Mouse (Mus musculus) heart, adult 2 months (tissue): ENCODE data around the gene Rora. TPM values are rescaled to one million over a fixed set of nuclear protein-coding genes. Genes with fewer than 3 reads are reported as not detected.

Experiments
- DNase-seq, 2 experiments: peaks; one replicate each; pipeline ENCODE4 v3.0.0; 2021
- H3K27ac ChIP-seq: fragments of 200-600 bp; 2 replicates; pipeline ENCODE4 v1.8.1; 2022
- H3K27me3 ChIP-seq: fragments of 200-500 bp; 2 replicates; pipeline ENCODE4 v1.6.1; 2012; ENCODE audit warnings: mild to moderate bottlenecking, low read length, inconsistent platforms, mixed read lengths; ENCODE audit not compliant: control insufficient read depth, insufficient read depth
- H3K36me3 ChIP-seq: fragments of 200-500 bp; 2 replicates; pipeline ENCODE4 v1.6.1; 2012; ENCODE audit warnings: low read length, inconsistent platforms; ENCODE audit not compliant: control insufficient read depth, insufficient read depth
- H3K4me1 ChIP-seq: fragments of 200-500 bp; 2 replicates; pipeline ENCODE4 v1.6.1; 2011; ENCODE audit warnings: low read length; ENCODE audit not compliant: control insufficient read depth, insufficient read depth
- H3K4me3 ChIP-seq: fragments of 200-600 bp; 2 replicates; pipeline ENCODE4 v1.8.1; 2022
- H3K79me2 ChIP-seq: fragments of 200-500 bp; replicated peaks from 2 replicates; pipeline ENCODE4 v1.6.1; 2012; ENCODE audit warnings: mild to moderate bottlenecking, inconsistent platforms, low read length, moderate library complexity, mixed read lengths; ENCODE audit not compliant: control insufficient read depth, insufficient read depth
- H3K9ac ChIP-seq: fragments of 200-500 bp; 2 replicates; pipeline ENCODE4 v1.6.1; 2012; ENCODE audit warnings: low read depth, mild to moderate bottlenecking, control low read depth, inconsistent platforms, low read length, mixed read lengths
- CTCF ChIP-seq: fragments of 200-600 bp; IDR thresholded peaks from 2 replicates; pipeline ENCODE4 v1.8.1; 2022; ENCODE audit warnings: antibody characterized with exemption, mild to moderate bottlenecking, moderate library complexity
- EP300 ChIP-seq: fragments of 200-500 bp; IDR thresholded peaks from 2 replicates; pipeline ENCODE4 v1.6.1; 2011; ENCODE audit warnings: low read depth, low read length, control low read depth; ENCODE audit not compliant: insufficient read depth
- POLR2A ChIP-seq: fragments of 200-500 bp; IDR thresholded peaks from 2 replicates; pipeline ENCODE4 v1.6.1; 2011; ENCODE audit warnings: mild to moderate bottlenecking, low read depth, low read length, control low read depth; ENCODE audit not compliant: insufficient read depth
- WGBS: fragments of 180-500 bp; shearing (Covaris S2); methylation state at CpG from one replicate; pipeline ENCODE4 v1.1.7; 2018; 5-methylcytosine and 5-hydroxymethylcytosine counted together
- intact Hi-C: fragments of 180-260 bp; cut with DNase I; formaldehyde crosslinking; loops from one replicate; pipeline ENCODE4 v1.15.1; 2025
- long read RNA-seq: library from polyadenylated mRNA; stranded (forward); transcript quantifications from one replicate; pipeline ENCODE4 v2.0.0, GENCODE M21; 2021
- polyA plus RNA-seq: library from polyadenylated mRNA; depleted of rRNA; stranded (reverse); fragments of >200 nt; gene quantifications from 2 replicates; pipeline ENCODE4 v1.2.3, GENCODE M21; 2012; rRNA removed
- total RNA-seq, 2 experiments: library from RNA; stranded (reverse); gene quantifications; 2 replicates each; pipeline ENCODE4 v1.2.3; 2021

Rora gene
- total RNA-seq (10 to 100 TPM; 21.6 to 28.9 TPM), polyA plus RNA-seq (6.7 and 13.1 TPM in 2 replicates)
- long read RNA-seq, transcript Rora-202 (10 exons, 2,591 nt) = major isoform, 15 of 18 reads
- long read RNA-seq, partial matches to known transcripts = 0 of 18 reads
- long read RNA-seq, other reads (novel, unspliced or antisense) = 3 of 18 reads

DNA sequence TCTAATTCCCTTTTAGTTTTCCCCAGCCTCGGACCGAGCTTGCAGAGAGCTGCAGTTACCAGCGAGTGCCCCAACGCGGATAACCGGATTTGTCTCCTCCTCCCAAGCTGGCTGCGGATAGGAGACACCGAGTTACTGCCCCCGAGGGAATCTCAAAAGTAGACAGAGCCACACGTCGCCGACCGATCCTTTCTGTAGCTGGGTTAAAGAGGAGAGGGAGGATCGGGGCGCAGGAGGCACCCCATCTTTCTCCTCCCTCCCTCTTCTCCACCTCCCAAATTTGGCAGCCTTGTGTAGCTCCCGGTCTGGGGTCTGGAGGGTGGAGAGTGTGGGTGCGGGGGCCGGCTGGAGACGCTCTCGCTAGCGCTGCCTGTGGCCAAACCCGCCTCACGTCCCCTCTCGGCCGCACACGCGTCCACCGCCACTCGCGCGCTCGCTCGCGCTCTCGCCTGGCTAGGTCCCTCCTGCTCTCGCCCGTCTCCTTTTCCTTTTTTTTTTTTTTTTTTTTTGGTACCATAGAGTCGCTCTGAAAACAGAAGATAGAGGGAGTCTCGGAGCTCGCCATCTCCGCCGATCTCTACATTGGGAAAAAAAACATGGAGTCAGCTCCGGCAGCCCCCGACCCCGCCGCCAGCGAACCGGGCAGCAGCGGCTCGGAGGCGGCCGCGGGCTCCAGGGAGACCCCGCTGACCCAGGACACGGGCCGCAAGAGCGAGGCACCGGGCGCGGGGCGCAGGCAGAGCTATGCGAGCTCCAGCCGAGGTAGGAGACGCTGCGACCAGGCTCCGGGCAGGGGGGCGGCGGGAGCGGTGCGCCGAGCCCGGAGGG, at the start of gene Rora:
Rora (plus strand) TSS at position 576 of the 828 bp plus-strand sequence.
- Histone ChIP-seq H3K4me3 (peak within 1 kb of the TSS; percentile 92), H3K79me2 (no peaks in the 10 kb centered on the region), H3K9ac (peak within 1 kb of the TSS; percentile 96), H3K27ac (peak within 1 kb of the TSS; percentile 81), H3K36me3 (peaks cover 2% of the 10 kb centered on the region; the same call in 1 of the 2 replicates), H3K27me3 (no peaks in the 10 kb centered on the region), H3K4me1 (peaks cover 5% of the 10 kb centered on the region)
- WGBS = under 1% methylated on average over 66 of the region's 72 CpGs
- DNase-seq = peak; percentile 74 to 82
- TF ChIP-seq POLR2A = peak; percentile 56; the same call in 1 of the 2 replicates
- TF ChIP-seq EP300 = no peak
- peak; percentile 64 for TF ChIP-seq CTCF
- intact Hi-C loops = loop anchor here (2.0 to 5.0 kb wide), 2 partner anchors 59 to 355 kb away; no protein-coding TSS in a partner anchor

DNA sequence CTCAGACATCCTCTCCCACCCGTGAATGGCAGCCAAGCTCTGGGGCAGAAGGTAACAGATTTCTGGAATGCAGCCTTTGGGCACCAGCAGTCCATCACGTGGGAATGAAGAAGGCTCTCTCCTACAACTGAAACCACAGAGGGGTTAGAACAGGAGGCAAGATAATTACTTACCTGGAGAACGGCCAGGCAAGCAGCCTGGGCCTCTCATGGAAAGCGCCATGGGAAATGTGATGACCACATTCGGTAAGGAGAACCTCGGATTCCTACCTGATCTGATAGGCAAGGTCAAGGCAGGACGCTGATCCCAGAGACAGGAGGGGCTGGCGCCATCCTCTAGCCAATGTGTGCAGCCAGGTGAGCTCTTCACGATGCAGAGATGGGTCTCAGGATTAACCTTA, 39.6 kb upstream of the Rora start:
- Histone ChIP-seq H3K4me3 (no peak overlapping the region), H3K27ac (no peak overlapping the region), H3K4me1 (no peaks in the 10 kb centered on the region), H3K9ac (no peak overlapping the region), H3K79me2 (no peaks in the 10 kb centered on the region), H3K36me3 (no peaks in the 10 kb centered on the region), H3K27me3 (no peaks in the 10 kb centered on the region)
- intact Hi-C loops = no loop called here
- WGBS = 76% methylated on average over 9 of the region's 9 CpGs
- TF ChIP-seq CTCF = no peak
- no peak for DNase-seq

DNA sequence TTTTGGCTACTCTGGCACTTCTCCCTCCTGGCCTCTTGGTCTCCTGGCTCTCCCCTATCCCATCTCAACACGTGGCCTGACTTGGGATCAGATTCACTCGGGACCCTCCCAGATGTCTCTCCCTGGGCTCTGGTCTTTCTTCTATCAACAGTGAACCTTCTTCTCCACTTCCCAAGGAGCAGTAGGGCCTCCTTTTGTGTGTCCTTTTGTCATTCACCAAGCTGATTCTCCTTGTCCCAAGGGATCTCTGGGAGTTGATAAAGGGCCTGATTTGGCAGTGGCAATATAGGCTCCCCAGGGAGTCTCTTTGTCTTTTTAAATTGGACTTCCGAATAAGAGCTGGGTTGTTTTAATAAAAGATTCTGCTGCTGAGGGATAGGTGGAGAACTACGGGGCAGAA, 36.5 kb upstream of the Rora start:
- Histone ChIP-seq H3K4me1 (no peaks in the 10 kb centered on the region), H3K9ac (no peak overlapping the region), H3K27ac (no peak overlapping the region), H3K27me3 (no peaks in the 10 kb centered on the region), H3K79me2 (no peaks in the 10 kb centered on the region), H3K4me3 (no peak overlapping the region), H3K36me3 (no peaks in the 10 kb centered on the region)
- 31% methylated on average over 4 of the region's 4 CpGs for WGBS
- intact Hi-C loops = no loop called here
- no peak for DNase-seq
- TF ChIP-seq EP300 (no peak), CTCF (no peak), POLR2A (no peak)

DNA sequence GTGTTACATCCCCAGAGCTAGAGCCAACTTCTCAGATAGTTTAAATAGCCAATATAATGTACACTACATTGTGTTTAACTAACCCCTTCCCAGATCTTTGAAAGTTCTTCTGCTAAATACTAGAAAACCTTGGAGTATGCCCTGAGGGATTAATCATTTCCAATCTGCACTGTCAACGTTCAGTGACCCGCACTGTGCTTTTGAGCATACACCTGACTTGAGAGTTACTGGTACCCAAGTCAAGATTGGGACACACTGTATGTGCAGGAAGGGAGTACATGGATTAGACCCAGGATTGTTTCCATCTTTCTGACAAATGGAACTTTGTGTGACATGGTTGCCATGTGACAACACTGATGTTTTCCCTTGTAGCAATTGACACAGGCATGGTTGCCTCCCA, 33.5 kb upstream of the Rora start:
- 88% methylated on average over 2 of the region's 2 CpGs for WGBS
- no peaks in the 10 kb centered on the region for H3K36me3 ChIP-seq
- H3K27ac ChIP-seq = no peak overlapping the region
- no peak overlapping the region for H3K4me3 ChIP-seq
- intact Hi-C loops = no loop called here
- TF ChIP-seq EP300 (no peak), POLR2A (no peak), CTCF (no peak)
- H3K9ac ChIP-seq = no peak overlapping the region
- H3K4me1 ChIP-seq = no peaks in the 10 kb centered on the region
- H3K79me2 ChIP-seq = no peaks in the 10 kb centered on the region
- no peaks in the 10 kb centered on the region for H3K27me3 ChIP-seq
- DNase-seq = no peak

DNA sequence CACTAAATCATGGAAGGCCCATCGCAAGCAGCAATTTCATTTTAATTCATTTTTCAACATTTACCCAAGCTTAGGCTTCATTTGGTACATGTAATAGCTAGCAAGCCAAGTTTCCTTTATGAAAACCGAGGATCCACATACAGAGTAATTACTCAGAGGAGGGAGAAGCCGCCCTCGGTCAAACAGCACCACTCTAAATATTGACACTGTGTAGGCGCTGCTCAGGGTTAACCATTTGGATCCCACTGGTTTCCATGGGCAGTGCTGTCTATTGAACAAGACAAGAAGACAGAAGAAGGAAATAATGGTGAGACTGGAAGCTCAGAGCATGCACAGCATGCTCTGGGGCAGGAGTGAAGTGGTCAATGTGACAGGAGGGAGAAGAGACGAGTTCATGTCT, 33.1 kb upstream of the Rora start:
- intact Hi-C loops = no loop called here
- no peak for DNase-seq
- TF ChIP-seq CTCF = no peak
- TF ChIP-seq EP300 = no peak
- TF ChIP-seq POLR2A = no peak

GRCm38 (mm10) chr9:68624981-68625380, 28.6 kb upstream of the Rora start:
- Histone ChIP-seq H3K9ac (no peak overlapping the region), H3K27ac (no peak overlapping the region), H3K36me3 (no peaks in the 10 kb centered on the region), H3K27me3 (no peaks in the 10 kb centered on the region), H3K4me3 (no peak overlapping the region), H3K79me2 (no peaks in the 10 kb centered on the region), H3K4me1 (no peaks in the 10 kb centered on the region)
- DNase-seq = no peak
- intact Hi-C loops = no loop called here
- 73% methylated on average over 4 of the region's 4 CpGs for WGBS
- TF ChIP-seq EP300 (no peak), POLR2A (no peak), CTCF (no peak)

More for the DNA sequence above, 33.1 kb upstream of the Rora start:
- H3K27me3 ChIP-seq = no peaks in the 10 kb centered on the region
- no peak overlapping the region for H3K4me3 ChIP-seq
- 75% methylated on average over 6 of the region's 6 CpGs for WGBS
- H3K4me1 ChIP-seq = no peaks in the 10 kb centered on the region
- H3K9ac ChIP-seq = no peak overlapping the region
- no peaks in the 10 kb centered on the region for H3K79me2 ChIP-seq
- H3K36me3 ChIP-seq = no peaks in the 10 kb centered on the region
- H3K27ac ChIP-seq = no peak overlapping the region
